Mouse (Mus musculus) layer of hippocampus, postnatal 10 days (tissue): ENCODE measurements around the gene Eef1e1. TPM values are rescaled to one million over a fixed set of nuclear protein-coding genes. Genes with fewer than 3 reads are reported as not detected.

ENCODE experiments used
- total RNA-seq, 2 experiments: library from RNA; stranded (reverse); gene quantifications; 2 replicates each; pipeline ENCODE4 v1.2.3; 2021

Eef1e1 gene
- total RNA-seq, 2 experiments from 2014 or later: 43.7 to 47.2 TPM

Other genes starting within 250 kb of the Eef1e1 start
- gene Txndc5, start 130.2 kb downstream of the Eef1e1 start, total RNA-seq: 10 to 100 TPM; 48.5 to 53.3 TPM
- gene Bloc1s5, start 23.9 kb downstream of the Eef1e1 start, total RNA-seq: 10 to 100 TPM; 11.1 to 12.3 TPM